ENCODE assay signal across 8 mouse cellular contexts in the genomic region with DNA sequence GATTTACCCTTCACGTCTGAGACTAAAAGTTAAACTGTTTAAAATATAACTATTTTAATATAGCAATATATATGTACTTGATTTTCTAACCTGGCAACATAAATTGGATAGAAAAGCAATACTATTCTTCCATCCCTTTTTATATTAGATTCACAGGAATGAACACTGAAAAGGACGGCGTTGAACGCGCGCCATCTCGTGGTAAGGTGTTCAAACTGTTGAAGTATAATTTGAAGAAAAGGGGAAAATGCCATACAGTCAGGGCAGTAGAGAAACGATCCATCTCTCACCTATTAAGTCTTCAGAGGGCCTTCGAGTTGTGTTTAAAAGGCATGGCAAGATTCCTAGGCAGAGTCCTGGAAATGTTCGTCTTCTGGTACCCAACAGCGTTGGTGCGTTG. TPM values are rescaled to one million over a fixed set of nuclear protein-coding genes. Genes with fewer than 3 reads are reported as not detected.
DNase-seq lines count a peak whose midpoint lies in the region; ATAC-seq and TF ChIP-seq lines count a peak whose summit lies in the region.

No protein-coding gene starts in this region.

- no peak overlapping the region for H3K4me2 ChIP-seq in midbrain, embryonic 13.5 days (replicated peaks)
- H3K4me2 ChIP-seq in hindbrain, embryonic 16.5 days (ENCODE audit: low read length), result no peak overlapping the region

- no peak for ATAC-seq in midbrain, embryonic 13.5 days
- peak; percentile 17; the same call in 1 of the 2 replicates for ATAC-seq in hindbrain, embryonic 16.5 days

- H3K27ac ChIP-seq in midbrain, embryonic 10.5 days (replicated peaks), result no peak overlapping the region
- H3K27ac ChIP-seq in midbrain, embryonic 13.5 days, result no peak overlapping the region
- H3K27ac ChIP-seq in hindbrain, embryonic 16.5 days (ENCODE audit: low read depth, low read length), result no peak overlapping the region

- peak; percentile 30; the same call in 1 of the 2 replicates for TF ChIP-seq CTCF in lung, adult 2 months (IDR thresholded peaks at IDR 0.05; ENCODE audit: insufficient read depth, low read length)

- no peaks in the 10 kb centered on the region for H3K9me3 ChIP-seq in midbrain, embryonic 10.5 days (replicated peaks)
- no peaks in the 10 kb centered on the region for H3K9me3 ChIP-seq in midbrain, embryonic 13.5 days
- no peaks in the 10 kb centered on the region for H3K9me3 ChIP-seq in hindbrain, embryonic 16.5 days (ENCODE audit: control insufficient read depth, low read length)

- no peak overlapping the region for H3K4me3 ChIP-seq in midbrain, embryonic 10.5 days
- H3K4me3 ChIP-seq in midbrain, embryonic 13.5 days (replicated peaks), result no peak overlapping the region
- H3K4me3 ChIP-seq in hindbrain, embryonic 16.5 days (ENCODE audit: low read length), result no peak overlapping the region
- no peak overlapping the region for H3K4me3 ChIP-seq in lung, adult 2 months (replicated peaks; ENCODE audit: extremely low read depth, low read depth, low read length)

- H3K27me3 ChIP-seq in midbrain, embryonic 10.5 days (ENCODE audit: low read depth, poor library complexity, severe bottlenecking), result no peaks in the 10 kb centered on the region
- no peaks in the 10 kb centered on the region for H3K27me3 ChIP-seq in midbrain, embryonic 13.5 days
- no peaks in the 10 kb centered on the region for H3K27me3 ChIP-seq in hindbrain, embryonic 16.5 days (replicated peaks; ENCODE audit: control insufficient read depth, insufficient read depth, low read length)

- H3K36me3 ChIP-seq in midbrain, embryonic 10.5 days, result no peaks in the 10 kb centered on the region
- H3K36me3 ChIP-seq in midbrain, embryonic 13.5 days, result no peaks in the 10 kb centered on the region
- no peaks in the 10 kb centered on the region for H3K36me3 ChIP-seq in hindbrain, embryonic 16.5 days (ENCODE audit: control insufficient read depth, insufficient read depth, low read length)

- TF ChIP-seq POLR2A in lung, adult 2 months (IDR thresholded peaks at IDR 0.05; ENCODE audit: borderline replicate concordance, extremely low read depth, low read depth, low read length), result no peak

- no peak overlapping the region for H3K9ac ChIP-seq in midbrain, embryonic 13.5 days (replicated peaks)
- H3K9ac ChIP-seq in hindbrain, embryonic 16.5 days (ENCODE audit: low read depth, low read length), result no peak overlapping the region

- WGBS in midbrain, embryonic 10.5 days, result 20% methylated on average over 12 of the region's 12 CpGs
- WGBS in midbrain, embryonic 13.5 days, result 23% methylated on average over 12 of the region's 12 CpGs
- 24% methylated on average over 12 of the region's 12 CpGs for WGBS in hindbrain, embryonic 16.5 days
- WGBS in lung, adult 2 months, result 20% methylated on average over 12 of the region's 12 CpGs

- H3K4me1 ChIP-seq in midbrain, embryonic 10.5 days, result no peaks in the 10 kb centered on the region
- H3K4me1 ChIP-seq in midbrain, embryonic 13.5 days (replicated peaks), result no peaks in the 10 kb centered on the region
- no peaks in the 10 kb centered on the region for H3K4me1 ChIP-seq in hindbrain, embryonic 16.5 days (ENCODE audit: control insufficient read depth, insufficient read depth, low read depth, low read length)
- no peaks in the 10 kb centered on the region for H3K4me1 ChIP-seq in lung, adult 2 months (ENCODE audit: control insufficient read depth, insufficient read depth, low read length)

- peak; percentile 28 for DNase-seq in cerebellum, adult 11 months
- DNase-seq in cerebellum, adult 9-11 months, result no peak
- peak; percentile 41 for DNase-seq in midbrain, embryonic 10.5 days (ENCODE audit: low spot score)
- DNase-seq in cerebellum, postnatal 4 days (ENCODE audit: low spot score in 2 of 2), result peak; percentile 52 to 69
- DNase-seq in lung, adult 2 months, result peak; percentile 37
- peak; percentile 81 for DNase-seq in right cerebral cortex, postnatal 14 days

RNA-seq across cellular contexts. Expression of a gene that starts 14.7 kb away (rescaled TPM):
- 99.5 and 114 TPM in 2 replicates for polyA plus RNA-seq in midbrain, embryonic 10.5 days (2016; fragmentation: Nextera tagmentation; extraction: Ambion mirVana)
- 30.6 and 32.1 TPM in 2 replicates for polyA plus RNA-seq in midbrain, embryonic 13.5 days (2015; fragmentation: Nextera tagmentation; extraction: Ambion mirVana)
- polyA plus RNA-seq in hindbrain, embryonic 16.5 days (2015; fragmentation: Nextera tagmentation; extraction: Ambion mirVana), result 14.3 and 17.4 TPM in 2 replicates
- polyA plus RNA-seq in lung, adult 2 months (2012; rRNA removed), result 0.98 and 1.1 TPM in 2 replicates

RNA-seq across cellular contexts. Expression of a gene that starts 33.1 kb away (rescaled TPM):
- 13.1 and 13.6 TPM in 2 replicates for polyA plus RNA-seq in midbrain, embryonic 10.5 days (2016; fragmentation: Nextera tagmentation; extraction: Ambion mirVana)
- polyA plus RNA-seq in midbrain, embryonic 13.5 days (2015; fragmentation: Nextera tagmentation; extraction: Ambion mirVana), result 12.0 and 12.2 TPM in 2 replicates
- 9.6 and 10.7 TPM in 2 replicates for polyA plus RNA-seq in hindbrain, embryonic 16.5 days (2015; fragmentation: Nextera tagmentation; extraction: Ambion mirVana)
- 2.4 TPM in 2 replicates for polyA plus RNA-seq in lung, adult 2 months (2012; rRNA removed)
